1 mouse cellular context compared by ENCODE assay signal in the genomic region with DNA sequence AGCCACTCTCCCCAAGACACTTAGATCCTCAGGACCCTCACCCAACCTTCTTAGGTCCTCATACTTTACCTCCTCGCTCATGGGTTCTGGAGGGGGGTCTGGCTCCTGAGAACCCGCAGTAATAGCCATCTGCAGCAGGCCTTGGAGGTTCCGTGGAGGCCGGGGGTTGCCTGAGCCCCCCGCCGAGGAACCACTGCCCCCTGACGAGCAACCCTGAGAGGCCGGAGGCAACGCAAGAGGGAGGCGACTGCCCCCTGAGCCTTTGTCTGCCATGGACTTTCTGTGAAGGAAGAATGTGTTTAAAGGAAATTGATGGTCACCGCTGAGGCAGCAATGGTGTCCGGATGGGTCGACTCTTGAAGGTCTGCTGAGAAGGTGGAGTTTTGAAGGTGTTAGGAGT.
TF ChIP-seq lines count a peak whose summit lies in the region.

No protein-coding gene starts in this region.

TF ChIP-seq in MEL, 35 proteins besides CTCF, POLR2A, EP300 and RAD21 (continued from another document):
- no peak for TF ChIP-seq UBTF (IDR thresholded peaks at IDR 0.05; ENCODE audit: borderline replicate concordance, insufficient read depth, low read depth, low read length)
TF ChIP-seq in MEL: peak in this region for 0.
